Mouse (Mus musculus) limb, embryonic 10.5 days (tissue): ENCODE results near the gene Ttll9. TPM values are rescaled to one million over a fixed set of nuclear protein-coding genes. Genes with fewer than 3 reads are reported as not detected.

Experiments used
- DNase-seq: peaks from one replicate; pipeline ENCODE4 v3.0.0-alpha.2; 2017; ENCODE audit warnings: low spot score
- H3K27ac ChIP-seq: fragments of 300-500 bp; sonication (generic); 2 replicates; pipeline ENCODE4 v1.5.1; 2016; ENCODE audit warnings: mild to moderate bottlenecking
- H3K27me3 ChIP-seq: fragments of 300-500 bp; sonication (generic); 2 replicates; pipeline ENCODE4 v1.6.1; 2016; ENCODE audit warnings: low read depth, mild to moderate bottlenecking; ENCODE audit not compliant: poor library complexity, severe bottlenecking
- H3K36me3 ChIP-seq: fragments of 300-500 bp; sonication (generic); 2 replicates; pipeline ENCODE4 v1.6.1; 2016; ENCODE audit warnings: mild to moderate bottlenecking, moderate library complexity
- H3K4me1 ChIP-seq: fragments of 300-500 bp; sonication (generic); 2 replicates; pipeline ENCODE4 v1.6.1; 2016
- H3K4me3 ChIP-seq: fragments of 300-500 bp; sonication (generic); 2 replicates; pipeline ENCODE4 v1.5.1; 2016; ENCODE audit warnings: mild to moderate bottlenecking, moderate library complexity
- H3K9me3 ChIP-seq: fragments of 300-500 bp; sonication (generic); replicated peaks from 2 replicates; pipeline ENCODE4 v1.6.1; 2016; ENCODE audit warnings: mild to moderate bottlenecking
- WGBS: fragments of 180-500 bp; shearing (Covaris S2); methylation state at CpG from one replicate; pipeline ENCODE4 v1.1.7; 2016; 5-methylcytosine and 5-hydroxymethylcytosine counted together
- polyA plus RNA-seq: library from polyadenylated mRNA; unstranded; fragments of >200 nt; fragmentation: Nextera tagmentation; extraction: Ambion mirVana; gene quantifications from 2 replicates; pipeline ENCODE4 v1.2.1, GENCODE M21; 2016

The Ttll9 gene
- polyA plus RNA-seq, 1 experiment from 2014 or later = 1.7 TPM

DNA sequence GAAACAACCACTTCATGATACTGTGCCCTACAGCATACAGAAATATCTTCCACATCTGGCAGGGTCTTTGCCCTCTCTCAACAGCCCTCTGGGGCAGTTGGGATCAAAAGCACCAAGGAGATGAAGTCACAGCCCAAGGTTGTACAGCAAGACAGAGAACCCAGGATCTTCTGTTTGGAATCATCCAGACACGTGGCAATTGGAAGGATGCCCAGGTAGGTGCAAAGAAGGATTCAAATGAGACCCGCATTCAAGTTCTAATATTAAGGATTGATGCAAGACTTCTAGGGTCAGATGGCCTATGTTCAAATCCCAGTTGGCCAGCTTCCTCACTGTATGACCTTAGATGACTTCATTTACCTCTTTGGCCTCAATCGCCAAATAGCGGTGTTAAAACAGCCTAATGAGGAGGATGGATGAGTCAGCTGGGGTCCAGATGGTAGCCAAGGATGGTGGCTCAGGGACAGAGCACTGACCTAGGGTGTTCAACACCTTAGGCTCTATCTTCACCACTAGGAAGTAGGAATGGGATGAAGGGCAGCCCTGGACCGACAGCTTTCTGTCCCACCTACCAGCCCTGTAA lies 13.8 kb upstream of the Ttll9 start:
- Histone ChIP-seq H3K9me3 (no peaks in the 10 kb centered on the region), H3K27ac (no peak overlapping the region), H3K4me3 (no peak overlapping the region), H3K36me3 (no peaks in the 10 kb centered on the region), H3K4me1 (peaks cover 30% of the 10 kb centered on the region), H3K27me3 (peaks cover 94% of the 10 kb centered on the region)
- no peak for DNase-seq
- WGBS = 76% methylated on average over 5 of the region's 5 CpGs

DNA sequence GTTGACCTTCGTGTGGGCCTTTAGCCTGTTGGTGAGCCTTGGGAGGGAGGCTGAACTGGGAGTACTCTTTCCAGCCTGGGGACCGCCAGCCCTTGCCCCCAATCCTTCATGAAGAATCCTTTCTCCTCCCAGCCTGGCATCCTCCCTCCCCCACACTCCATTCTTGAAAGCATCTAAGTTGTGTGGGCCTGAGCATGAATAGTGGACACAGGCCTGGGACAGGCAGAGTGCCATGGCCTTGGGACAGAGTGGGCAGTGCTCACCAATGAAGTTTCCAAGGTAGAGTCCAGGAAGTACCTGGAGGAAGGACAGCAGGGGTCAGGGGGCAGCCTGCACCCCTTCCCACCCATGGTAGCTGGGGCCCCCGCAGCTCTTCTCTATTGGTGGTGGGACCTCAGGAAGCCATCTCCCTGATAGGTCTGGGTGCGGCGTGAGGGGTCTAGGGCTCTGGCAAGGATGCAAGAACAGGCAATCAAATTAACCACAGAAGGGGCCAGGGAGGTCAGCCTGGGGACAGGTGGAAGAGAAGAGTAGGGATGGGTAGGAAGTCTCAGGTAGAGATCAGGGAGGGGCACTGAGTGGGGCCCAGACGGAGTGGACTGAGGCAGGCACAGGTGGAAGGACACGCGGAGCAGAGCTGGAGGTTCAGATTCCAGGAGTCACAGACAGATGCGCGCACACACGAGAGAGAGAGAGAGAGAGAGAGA lies 11.8 kb upstream of the Ttll9 start:
- WGBS = 42% methylated on average over 11 of the region's 11 CpGs

DNA sequence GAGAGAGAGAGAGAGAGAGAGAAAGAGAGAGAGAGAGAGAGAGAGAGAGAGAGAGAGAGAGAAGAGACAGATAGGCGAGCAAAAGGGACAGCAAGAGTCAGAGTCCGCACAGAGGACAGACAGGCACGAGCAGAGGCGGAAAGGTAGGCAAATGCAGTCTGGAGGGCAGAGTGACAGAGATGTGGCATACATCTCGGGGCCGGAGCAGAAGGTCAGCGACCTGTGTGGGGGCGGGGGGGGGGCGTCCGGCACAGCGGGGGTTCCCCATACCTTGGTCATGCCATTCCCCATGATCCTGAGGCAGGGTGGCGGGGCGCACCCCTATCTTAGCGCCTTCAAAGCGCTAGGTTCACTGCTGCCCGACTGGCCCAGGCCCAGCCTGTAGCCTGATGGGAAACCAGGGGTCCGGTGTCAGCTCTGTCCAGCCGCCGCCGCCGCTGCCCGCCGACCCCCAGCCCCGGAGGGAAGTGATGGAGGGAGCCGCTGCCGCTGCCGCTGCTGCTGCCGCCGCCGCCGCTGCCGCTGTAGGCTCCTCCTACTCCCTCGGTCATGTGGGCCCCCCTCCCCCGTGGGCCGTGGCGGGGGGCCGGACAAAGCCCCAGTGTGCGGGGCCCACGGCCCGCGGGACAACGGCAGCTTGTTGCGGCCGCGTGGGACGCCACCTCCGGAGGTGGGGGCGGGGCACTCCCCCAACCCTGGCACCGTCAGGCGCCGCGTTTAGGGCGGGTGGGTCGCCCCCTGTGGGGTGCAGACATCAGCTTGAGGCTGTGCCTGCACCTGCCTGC lies 11.0 kb upstream of the Ttll9 start, which contains the start of gene Dusp15:
Gene Dusp15 (minus strand): TSS at position 634 of the 785 bp plus-strand sequence.
- 2% methylated on average over 54 of the region's 54 CpGs for WGBS
- DNase-seq = peak; percentile 69

More for the DNA sequence above, 11.8 kb upstream of the Ttll9 start:
- Histone ChIP-seq H3K36me3 (no peaks in the 10 kb centered on the region), H3K4me3 (peak overlapping the region; percentile 65), H3K27ac (0 out of 2 replicates have a peak overlapping the region, but pooled peaks have one; percentile 81), H3K27me3 (peaks cover 87% of the 10 kb centered on the region), H3K9me3 (no peaks in the 10 kb centered on the region), H3K4me1 (peaks cover 32% of the 10 kb centered on the region)
- DNase-seq = no peak

GRCm38 (mm10) chr2:152951850-152952720 lies 10.2 kb upstream of the Ttll9 start:
- H3K36me3 ChIP-seq = no peaks in the 10 kb centered on the region
- no peak for DNase-seq
- WGBS = 27% methylated on average over 13 of the region's 13 CpGs
- no peaks in the 10 kb centered on the region for H3K9me3 ChIP-seq
- H3K4me1 ChIP-seq = peaks cover 29% of the 10 kb centered on the region
- H3K4me3 ChIP-seq = peak overlapping the region; percentile 65
- peaks cover 84% of the 10 kb centered on the region for H3K27me3 ChIP-seq
- H3K27ac ChIP-seq = peak overlapping the region; percentile 81

More for the DNA sequence above, 11.0 kb upstream of the Ttll9 start, which contains the start of gene Dusp15:
- H3K27ac ChIP-seq = peak within 1 kb of the TSS; percentile 81
- H3K9me3 ChIP-seq = no peaks in the 10 kb centered on the region
- H3K27me3 ChIP-seq = peaks cover 86% of the 10 kb centered on the region
- H3K36me3 ChIP-seq = no peaks in the 10 kb centered on the region
- H3K4me1 ChIP-seq = peaks cover 32% of the 10 kb centered on the region
- H3K4me3 ChIP-seq = peak within 1 kb of the TSS; percentile 65

GRCm38 (mm10) chr2:152958116-152958515 lies 4.2 kb upstream of the Ttll9 start:
- Histone ChIP-seq H3K27me3 (peaks cover 26% of the 10 kb centered on the region), H3K36me3 (no peaks in the 10 kb centered on the region), H3K27ac (no peak overlapping the region), H3K9me3 (no peaks in the 10 kb centered on the region), H3K4me3 (no peak overlapping the region), H3K4me1 (peaks cover 10% of the 10 kb centered on the region)
- no peak for DNase-seq
- WGBS = 81% methylated on average over 3 of the region's 3 CpGs

- no peak overlapping the region for H3K4me3 ChIP-seq
- no peaks in the 10 kb centered on the region for H3K36me3 ChIP-seq
- 75% methylated on average over 4 of the region's 4 CpGs for WGBS
- DNase-seq = no peak
- no peaks in the 10 kb centered on the region for H3K9me3 ChIP-seq
- H3K4me1 ChIP-seq = peaks cover 5% of the 10 kb centered on the region; the same call in 1 of the 2 replicates
- H3K27ac ChIP-seq = no peak overlapping the region
- H3K27me3 ChIP-seq = no peaks in the 10 kb centered on the region
Observed at GRCm38 (mm10) chr2:152965555-152965954, 3.3 kb downstream of the Ttll9 start.

DNA sequence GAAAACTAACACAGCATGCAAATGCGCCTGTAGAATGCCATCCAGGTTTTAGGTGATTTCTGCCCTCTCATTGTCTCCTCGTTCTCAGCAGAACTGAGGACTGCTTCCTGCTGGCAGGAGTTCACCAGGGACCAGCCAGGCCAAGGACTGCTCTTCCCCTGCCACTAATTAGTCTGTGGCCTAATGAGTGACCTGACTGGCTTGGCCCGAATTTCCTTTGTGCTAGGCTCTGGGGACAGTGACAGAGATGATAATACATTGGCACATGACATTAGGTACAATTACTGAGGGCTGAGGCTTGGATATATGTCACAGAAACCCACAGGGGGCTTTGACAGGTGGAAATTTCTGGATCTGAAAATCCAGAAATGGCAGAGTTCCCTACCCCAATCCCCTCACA lies 14.7 kb downstream of the Ttll9 start:
- no peak for DNase-seq
- Histone ChIP-seq H3K4me3 (no peak overlapping the region), H3K27me3 (0 out of 2 replicates have a peak, but pooled peaks cover 5% of the 10 kb centered on the region), H3K9me3 (no peaks in the 10 kb centered on the region), H3K4me1 (no peaks in the 10 kb centered on the region), H3K36me3 (no peaks in the 10 kb centered on the region), H3K27ac (no peak overlapping the region)
- WGBS = 64% methylated on average over 3 of the region's 3 CpGs

GRCm38 (mm10) chr2:152985582-152985981 lies 23.3 kb downstream of the Ttll9 start:
- DNase-seq = no peak
- peaks cover 6% of the 10 kb centered on the region; the same call in 1 of the 2 replicates for H3K27me3 ChIP-seq
- peaks cover 3% of the 10 kb centered on the region; the same call in 1 of the 2 replicates for H3K4me1 ChIP-seq
- 48% methylated on average over 1 of the region's 1 CpGs for WGBS
- no peak overlapping the region for H3K27ac ChIP-seq
- no peaks in the 10 kb centered on the region for H3K9me3 ChIP-seq
- H3K4me3 ChIP-seq = no peak overlapping the region
- no peaks in the 10 kb centered on the region for H3K36me3 ChIP-seq

- WGBS = 90% methylated on average over 9 of the region's 9 CpGs
- H3K9me3 ChIP-seq = no peaks in the 10 kb centered on the region
- no peak overlapping the region for H3K27ac ChIP-seq
- DNase-seq = no peak
- no peaks in the 10 kb centered on the region for H3K27me3 ChIP-seq
- H3K36me3 ChIP-seq = no peaks in the 10 kb centered on the region
- no peaks in the 10 kb centered on the region for H3K4me1 ChIP-seq
- H3K4me3 ChIP-seq = no peak overlapping the region
Observed at GRCm38 (mm10) chr2:152991529-152991928, 29.2 kb downstream of the Ttll9 start.

- Histone ChIP-seq H3K27me3 (no peaks in the 10 kb centered on the region; the same call in 1 of the 2 replicates), H3K4me3 (no peak overlapping the region), H3K36me3 (no peaks in the 10 kb centered on the region), H3K27ac (no peak overlapping the region), H3K4me1 (no peaks in the 10 kb centered on the region), H3K9me3 (no peaks in the 10 kb centered on the region)
- no peak for DNase-seq
- 67% methylated on average over 4 of the region's 4 CpGs for WGBS
Observed at GRCm38 (mm10) chr2:152997046-152997445, 34.8 kb downstream of the Ttll9 start.

DNA sequence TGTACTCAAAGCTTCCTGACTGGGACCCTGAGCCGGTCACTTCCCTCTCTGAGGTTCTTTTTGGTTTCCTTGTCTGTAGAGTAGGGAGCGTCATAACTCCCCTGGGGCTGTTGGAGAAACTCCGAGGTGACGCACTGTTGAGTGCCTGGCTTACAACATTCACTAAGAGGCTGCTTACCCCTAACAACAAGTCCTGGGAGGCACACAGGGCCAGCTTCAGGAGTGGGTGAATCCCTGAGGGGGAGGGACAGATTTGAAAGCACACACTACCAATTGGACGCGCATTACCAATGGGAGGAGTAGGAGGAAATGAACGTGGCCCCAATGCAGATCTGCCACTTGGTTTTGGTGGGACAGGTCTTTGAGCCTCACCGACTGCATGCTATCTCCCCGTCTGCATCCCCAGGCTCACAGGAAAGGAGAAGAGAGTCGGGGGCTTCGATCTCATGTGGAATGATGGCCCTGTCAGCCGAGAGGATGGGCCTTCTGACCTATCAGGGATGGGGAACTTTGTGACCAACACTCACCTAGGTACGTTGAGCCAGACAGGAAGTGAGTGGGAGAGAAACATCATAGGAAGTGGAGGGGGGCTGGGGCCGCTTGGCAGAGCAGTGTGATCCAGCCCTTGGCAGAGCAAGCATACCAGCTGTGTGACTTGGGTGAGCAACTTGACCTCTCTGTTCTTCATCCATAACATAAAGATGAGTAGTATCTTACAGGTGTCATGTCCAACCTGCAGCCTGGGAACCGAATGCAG lies 40.4 kb downstream of the Ttll9 start:
- Histone ChIP-seq H3K27me3 (no peaks in the 10 kb centered on the region; the same call in 1 of the 2 replicates), H3K9me3 (no peaks in the 10 kb centered on the region), H3K27ac (no peak overlapping the region), H3K4me3 (no peak overlapping the region), H3K36me3 (peaks cover 14% of the 10 kb centered on the region), H3K4me1 (no peaks in the 10 kb centered on the region)
- no peak for DNase-seq
- 84% methylated on average over 15 of the region's 15 CpGs for WGBS
